Mouse (Mus musculus) testis, adult 2 months (tissue): Measurements from ENCODE around the gene Fbxw27.

ENCODE experiments used
- CTCF ChIP-seq: fragments of 200-500 bp; IDR thresholded peaks from 2 replicates; pipeline ENCODE4 v1.5.1; 2012; ENCODE audit warnings: low read depth, mild to moderate bottlenecking, inconsistent platforms, low read length, moderate library complexity; ENCODE audit not compliant: control insufficient read depth, insufficient read depth, insufficient replicate concordance
- POLR2A ChIP-seq: fragments of 200-500 bp; IDR thresholded peaks from 2 replicates; pipeline ENCODE4 v1.6.1; 2012; ENCODE audit warnings: low read depth, mild to moderate bottlenecking, inconsistent platforms, low read length, moderate library complexity; ENCODE audit not compliant: control insufficient read depth

DNA sequence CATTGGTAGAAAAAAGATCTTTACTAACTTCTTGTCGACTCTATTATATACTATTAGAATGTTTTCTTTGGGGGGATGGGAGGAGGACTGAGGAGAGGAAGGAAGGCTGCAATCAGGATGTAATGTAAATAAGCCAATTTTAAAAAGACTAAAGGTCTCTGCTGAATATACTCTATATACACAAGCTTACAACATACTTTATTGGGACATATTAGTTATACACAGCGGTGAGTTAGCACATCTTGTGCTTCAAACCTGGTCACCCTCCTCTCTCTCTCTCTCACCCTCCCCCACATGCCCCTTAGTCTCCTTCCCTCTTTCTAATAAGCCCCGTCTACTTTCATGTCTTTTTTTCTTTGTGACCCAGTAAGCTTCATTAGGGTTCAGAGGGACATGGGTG lies 17.4 kb upstream of the Fbxw27 start:
- TF ChIP-seq CTCF (no peak), POLR2A (no peak)
